Mouse (Mus musculus) brain, adult 2 months (tissue): ENCODE data around the gene Limk1.
"Not testable (repeated sequence)": the region's sequence is repeated elsewhere in the genome, so short reads cannot be mapped to it uniquely, and the experiment has no call there.

ENCODE experiments used
- DNase-seq: peaks from one replicate; pipeline ENCODE4 v3.0.0; 2011; ENCODE audit warnings: low read depth, low spot score

Limk1 gene

DNA sequence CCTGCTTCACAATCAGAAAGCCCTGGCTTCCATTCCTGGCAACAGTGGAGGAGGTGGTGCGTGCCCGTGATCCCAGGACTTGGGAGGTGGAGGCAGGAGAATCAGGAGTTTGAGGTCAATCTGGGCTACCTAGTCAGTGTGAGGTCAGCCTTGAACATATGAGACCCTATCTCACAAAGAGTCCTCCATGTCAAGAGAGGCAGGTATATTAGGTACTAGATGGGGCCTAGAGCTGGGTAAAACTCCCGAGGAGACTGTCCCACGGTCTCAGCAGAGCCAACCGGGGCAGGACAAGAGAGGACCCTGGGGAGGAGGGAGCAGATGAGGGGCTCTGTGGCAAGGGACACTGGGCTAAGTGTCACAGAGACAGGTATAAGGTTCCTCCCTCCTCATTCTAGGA lies 10.9 kb downstream of the Limk1 start:
- no peak for DNase-seq

DNA sequence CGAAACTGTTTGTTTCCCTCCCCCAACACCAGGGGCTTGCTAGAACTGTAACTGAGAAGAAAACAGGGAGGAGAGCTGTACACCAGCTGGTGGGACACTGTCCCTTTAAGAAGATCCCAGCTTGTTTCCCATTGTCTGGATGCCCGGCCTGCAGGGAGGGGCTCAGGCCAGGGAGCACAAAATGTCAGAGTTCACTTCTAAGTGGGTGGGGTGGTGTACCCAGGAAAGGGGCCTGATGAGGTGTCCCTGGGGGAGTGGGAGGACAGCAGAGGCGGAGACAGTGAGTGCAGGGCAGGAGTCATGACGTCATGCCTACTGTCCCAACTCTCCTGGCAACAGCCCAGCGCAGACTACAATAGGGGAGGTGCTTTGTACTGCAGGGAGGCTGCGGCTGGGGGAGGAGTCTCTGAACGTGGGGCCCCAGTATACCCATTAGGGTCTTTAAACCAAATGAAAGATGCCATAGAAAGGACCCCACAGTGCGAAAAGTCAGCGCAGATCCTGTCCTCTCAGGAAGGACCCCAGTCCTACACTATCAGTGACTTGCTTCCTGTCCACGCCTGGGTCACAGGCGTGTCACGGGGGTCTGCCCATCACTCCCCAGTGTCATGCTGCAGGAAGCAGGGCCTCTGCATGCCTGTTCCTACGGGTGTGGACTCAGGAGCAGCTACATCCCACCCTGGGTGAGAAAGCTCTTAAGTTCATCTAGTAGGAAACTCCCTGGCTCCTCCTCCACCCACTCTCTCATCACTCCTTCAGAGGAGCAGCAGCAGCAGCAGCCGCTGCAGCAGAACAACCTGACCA lies 12.2 kb downstream of the Limk1 start:
- peak; percentile 84 for DNase-seq

DNA sequence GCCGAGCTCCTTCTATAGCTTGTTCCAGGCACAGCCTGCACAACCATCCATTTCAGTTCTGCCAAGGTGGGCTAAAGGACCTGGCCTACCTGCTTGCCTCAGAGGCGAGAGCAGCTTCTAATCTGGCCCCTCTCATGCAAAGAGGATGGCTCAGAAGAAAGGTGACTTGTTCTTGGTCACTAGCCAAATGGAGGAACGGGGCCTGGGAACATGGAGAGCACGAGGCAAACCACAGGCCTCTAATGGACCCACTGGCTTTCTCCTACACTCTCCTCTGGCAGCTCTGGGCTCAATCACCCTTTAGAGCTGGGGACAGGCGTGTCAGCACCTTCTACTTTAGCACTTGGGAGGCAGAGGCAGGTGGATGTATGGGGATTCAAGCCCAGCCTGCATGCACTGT lies 13.4 kb downstream of the Limk1 start:
- no peak for DNase-seq

DNA sequence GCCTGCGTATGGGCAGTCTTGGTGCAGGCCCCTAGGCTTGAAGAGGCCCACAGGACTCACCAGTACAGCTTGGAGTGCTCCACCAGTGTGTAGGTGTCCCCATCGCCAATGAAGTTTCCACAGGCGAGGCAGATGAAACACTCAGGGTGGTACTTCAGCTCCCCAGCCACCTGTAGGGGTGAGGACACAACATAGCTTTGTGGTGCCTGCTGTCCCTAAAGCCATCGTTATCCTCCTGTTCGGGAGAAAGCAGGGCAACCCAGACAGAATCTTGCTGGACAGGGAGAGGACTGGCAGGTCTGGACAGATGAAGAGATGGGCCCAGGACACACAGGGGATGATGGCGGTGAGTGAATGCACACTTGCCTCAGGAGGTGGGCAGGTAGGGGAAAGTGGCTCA lies 15.8 kb downstream of the Limk1 start:
- no peak for DNase-seq

DNA sequence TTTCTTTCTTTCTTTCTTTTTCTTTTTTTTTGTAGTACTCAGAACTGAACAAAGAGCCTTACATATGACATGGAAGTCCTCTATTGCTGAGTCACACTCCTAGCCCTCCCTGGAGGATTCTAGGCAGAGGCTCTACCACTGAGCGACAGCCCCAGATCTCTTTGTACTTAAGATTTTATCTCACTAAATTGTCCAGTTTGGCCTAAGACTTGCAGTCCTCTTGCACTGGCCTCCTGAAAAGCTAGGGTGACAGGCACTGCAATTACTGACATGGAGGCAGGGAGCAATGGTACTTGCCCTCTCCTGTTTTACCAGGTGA lies 16.2 kb downstream of the Limk1 start:
- no peak for DNase-seq

DNA sequence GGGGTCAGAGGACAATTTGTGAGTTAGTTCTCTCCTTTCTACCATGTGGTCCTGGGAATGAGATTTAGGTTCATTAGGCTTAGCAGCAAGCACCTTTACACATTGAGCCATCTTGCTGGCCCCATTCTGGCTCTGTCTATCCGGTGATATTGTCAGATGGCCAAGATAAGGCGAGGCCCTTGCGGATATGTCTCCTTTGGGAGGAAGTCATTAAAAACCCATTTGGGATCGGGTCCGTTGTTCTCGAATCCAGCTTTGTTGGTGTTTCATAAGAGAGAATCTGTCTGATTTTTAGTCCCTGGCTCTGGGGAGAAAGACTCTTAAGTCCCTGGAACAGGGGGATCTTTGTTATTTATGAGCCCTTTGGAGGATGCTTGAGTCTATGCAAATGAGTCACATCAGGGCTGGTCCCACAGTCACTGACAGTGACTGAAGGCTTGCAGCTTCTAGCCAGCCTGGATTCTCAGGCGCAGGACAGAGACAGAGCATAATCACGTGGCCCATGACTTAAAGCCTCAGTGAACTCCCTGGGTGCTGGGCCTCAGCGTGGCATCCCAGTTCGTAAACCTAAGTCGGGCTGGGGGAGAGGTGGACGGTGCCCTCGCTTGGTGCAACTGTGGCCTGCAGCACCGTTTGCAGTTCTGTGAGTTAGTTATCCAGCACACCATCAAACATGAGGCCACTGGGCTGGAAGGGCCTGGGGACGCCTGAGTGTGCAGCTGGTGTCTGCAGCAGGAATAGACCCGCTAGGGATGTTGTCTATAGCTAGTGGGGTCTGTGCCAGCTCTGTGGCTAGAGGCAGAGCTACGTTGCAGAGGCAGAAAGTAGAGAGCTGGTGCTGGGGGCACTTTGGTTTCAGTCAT lies 16.8 kb downstream of the Limk1 start:
- no peak for DNase-seq

DNA sequence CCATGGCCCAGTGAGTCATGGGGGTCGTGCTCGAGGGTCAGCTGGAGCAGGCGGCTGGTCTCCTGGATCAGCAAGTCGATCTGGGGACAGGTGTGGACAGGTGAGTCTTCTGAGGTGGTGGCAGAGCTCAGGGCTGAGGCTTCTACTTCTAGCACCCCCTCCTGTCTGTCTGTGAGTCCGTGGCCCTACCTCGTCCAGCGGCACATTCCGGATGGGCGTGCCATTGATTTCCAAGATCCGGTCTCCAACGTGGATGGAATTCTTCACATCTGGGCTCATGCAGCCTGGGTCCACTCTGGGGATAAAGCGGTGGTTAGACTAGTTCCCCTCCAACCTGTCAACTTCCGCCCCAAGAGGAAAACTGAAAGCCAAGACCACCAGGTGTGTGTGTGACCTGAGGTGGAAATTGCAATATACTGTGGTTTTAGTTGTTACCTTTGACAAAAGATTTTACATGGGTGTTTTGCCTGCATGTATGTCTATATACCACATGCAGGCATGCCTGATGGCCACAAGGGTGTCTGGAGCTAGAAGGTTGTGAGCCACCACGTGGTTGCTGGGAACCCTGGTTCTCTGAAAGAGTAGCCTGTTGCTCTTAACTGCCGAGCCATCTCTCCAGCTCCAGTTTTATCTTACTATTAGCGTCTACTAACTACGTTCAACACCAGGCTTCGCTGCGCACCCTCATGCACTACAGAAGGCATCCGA lies 19.2 kb downstream of the Limk1 start:
- DNase-seq = no peak

DNA sequence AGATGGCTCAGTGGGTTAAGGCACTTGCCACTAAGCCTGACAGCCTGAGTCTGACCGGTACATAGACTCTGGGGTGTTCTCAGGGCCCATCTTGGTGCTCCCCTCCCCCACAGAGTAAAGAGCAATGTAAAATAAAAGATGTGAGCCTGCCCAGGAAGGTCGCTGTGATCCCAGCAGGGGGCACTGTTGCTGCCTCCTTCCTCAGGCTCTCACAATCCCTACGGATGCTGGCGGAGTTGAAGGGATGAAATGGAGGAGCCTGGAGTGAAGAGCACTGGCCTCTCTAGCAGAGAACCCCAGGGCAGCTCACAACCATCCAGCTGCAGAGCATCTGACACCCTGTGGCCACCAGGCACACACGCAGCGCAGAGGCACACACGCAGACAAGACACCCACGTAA lies 19.9 kb downstream of the Limk1 start:
- DNase-seq = peak; percentile 63

DNA sequence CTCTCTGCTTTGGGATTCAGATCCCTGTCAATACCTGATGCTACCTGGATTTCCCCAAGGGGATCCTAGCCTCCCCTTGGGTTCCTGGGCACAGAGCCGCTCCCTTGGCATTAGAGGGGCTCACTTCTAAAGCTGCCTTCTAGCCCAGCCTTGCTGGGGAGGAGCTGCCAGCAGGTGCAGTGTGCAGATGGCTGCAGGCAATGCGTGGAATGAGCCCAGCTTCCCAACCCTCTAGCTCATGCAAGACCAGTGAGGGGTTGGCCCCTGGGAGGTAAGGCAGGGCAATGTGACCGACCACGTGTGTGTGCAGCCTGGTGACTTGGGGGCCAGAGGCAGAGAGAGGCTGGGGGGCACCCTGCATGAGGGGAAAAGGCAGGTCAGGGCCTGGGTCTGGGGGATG lies 31.7 kb downstream of the Limk1 start:
- no peak for DNase-seq

DNA sequence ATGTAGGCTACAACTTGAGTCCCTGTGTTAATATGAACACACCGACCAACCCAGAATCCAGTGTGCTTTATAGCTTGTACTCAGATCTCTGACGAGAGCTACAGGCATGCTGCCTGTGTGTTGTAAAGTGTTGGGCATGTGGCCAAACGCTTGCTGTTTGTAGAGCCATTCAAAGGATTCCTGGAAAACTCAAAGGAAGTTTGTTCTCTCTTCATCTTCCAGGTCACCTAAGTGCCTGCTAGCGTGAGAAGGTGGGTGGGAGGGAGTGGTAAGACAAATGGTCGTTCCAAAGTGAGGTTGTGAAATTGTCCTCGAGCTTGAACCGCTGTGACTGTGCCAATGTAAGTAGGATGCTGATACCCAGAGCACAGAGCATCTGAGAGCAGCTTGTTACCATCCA lies 36.4 kb downstream of the Limk1 start:
- peak; percentile 42 for DNase-seq

DNA sequence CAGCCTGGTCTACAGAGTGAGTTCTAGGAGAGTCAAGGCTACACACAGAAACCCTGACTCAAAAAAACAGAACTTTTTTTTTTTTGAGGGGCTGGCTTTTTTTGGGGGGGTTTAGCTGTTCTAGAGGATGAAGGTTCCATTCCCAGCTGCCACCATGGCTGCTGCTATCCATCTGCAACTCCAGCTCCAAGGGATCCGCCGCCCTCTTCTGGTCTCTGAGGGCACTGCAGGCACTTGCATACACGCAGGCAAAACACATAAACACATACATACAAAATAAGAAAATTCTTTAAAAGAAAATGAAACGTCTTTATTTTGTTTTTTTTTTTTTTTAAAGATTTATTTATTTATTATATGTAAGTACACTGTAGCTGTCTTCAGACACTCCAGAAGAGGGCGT lies 37.5 kb downstream of the Limk1 start:
- DNase-seq = peak; percentile 30

DNA sequence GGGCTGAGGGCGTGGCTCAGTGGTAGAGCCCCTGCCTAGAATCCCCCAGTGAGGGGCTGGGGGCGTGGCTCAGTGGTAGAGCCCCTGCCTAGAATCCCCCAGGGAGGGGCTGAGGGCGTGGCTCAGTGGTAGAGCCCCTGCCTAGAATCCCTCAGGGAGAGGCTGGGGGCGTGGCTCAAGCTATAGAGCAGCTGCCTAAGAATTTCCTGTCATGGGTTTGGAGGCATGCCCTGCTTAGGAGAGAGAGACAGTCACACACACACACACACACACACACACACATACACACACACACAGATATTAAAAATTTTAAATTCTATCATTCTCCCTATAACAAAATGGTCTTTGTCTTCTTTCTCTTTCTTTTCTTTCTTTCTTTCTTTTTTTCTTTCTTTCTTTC lies 39.4 kb downstream of the Limk1 start:
- not testable (repeated sequence) for DNase-seq

DNA sequence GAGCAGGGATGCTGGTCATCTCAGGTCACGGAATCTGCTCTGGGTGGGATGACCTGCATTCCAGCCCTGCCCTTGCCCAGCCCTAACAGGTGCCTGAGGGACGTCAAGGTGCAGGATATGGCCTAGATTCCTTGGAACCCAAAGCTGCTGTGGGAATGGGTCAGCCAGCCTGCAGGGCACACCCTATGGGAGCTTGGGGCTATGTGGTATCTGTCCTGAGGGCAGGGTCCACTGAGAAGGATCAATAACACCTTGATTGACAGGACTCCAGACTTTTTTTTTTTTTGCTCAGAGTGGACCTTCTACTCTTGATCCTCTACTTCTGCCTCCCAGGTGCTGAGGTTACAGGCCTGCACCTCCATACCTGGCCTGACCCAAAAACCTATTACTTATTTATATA lies 41.0 kb downstream of the Limk1 start:
- no peak for DNase-seq

DNA sequence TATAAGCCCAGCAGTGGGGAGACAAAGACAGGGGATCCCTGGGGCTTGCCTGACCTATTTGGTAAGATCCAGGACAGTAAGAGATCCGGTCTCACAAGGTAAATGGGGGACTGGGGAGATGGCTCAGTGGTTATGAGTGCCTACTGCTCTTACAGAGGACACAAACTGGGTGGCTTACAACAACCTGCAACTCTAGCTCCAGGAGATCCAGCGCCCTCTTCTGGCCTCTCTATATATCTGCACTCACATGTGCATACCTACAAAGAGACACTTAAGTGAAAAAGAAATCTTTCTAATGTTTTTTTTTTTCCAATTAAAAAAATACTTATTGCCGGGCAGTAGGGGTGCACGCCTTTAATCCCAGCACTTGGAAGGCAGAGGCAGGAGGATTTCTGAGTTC lies 41.9 kb downstream of the Limk1 start:
- no peak for DNase-seq

DNA sequence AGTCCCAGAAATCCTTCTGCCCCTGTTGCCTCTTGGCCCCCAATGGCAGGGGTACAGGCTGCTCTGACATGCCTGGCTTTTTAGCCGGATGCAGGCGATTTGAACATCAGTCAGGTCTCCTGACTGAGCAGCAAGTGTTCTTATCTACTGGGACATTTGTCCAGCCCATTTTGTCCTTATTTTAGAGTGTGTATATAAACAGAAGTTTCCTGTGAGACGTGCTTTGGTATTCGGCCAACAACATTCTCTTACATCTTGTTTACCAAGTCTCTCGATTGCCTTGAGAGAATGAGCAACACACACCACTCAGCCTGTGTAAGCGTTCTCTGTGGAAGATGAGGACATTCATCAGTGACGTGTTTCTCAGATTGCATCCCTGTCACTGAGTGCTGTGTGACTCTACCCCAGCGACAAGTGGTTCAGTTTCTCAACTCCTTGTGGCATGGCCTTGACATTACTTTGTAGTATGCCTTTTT lies 43.7 kb downstream of the Limk1 start:
- DNase-seq = no peak

DNA sequence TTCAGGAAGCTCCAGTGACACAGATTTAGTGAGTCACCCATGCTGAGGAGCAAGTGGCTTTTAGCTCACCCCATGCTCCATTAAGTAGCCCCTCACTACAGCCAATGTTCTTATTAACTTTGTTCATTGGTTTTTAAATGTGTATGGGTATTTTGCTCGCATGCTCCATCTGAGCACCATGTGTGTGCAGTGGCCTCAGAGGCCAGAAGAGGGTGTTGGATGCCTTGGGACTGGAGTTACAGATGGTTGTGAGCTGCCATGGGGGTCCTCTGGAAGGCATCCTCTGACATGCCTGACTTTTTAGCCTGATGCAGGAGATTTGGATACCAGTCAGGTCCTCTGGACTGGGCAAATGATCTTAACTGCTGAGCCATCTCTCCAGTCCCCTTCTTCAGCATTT lies 44.3 kb downstream of the Limk1 start:
- no peak for DNase-seq

DNA sequence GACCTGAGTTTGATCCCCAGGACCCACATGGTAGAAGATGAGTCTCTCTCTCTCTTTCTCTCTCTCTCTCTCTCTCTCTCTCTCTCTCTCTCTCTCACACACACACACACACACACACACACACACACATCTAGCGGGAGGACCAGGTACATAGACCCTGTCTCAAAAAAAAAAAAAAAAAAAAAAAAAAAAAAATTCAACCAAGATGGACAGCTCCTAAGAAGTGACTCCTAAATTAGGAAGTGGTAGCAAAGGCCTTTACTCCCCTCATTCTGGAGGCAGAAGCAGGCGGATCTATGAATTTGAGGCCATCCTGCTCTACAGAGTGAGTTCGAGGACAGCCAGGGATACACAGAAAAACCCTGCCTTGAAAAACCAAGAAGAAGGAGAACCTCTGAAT lies 48.0 kb downstream of the Limk1 start:
- DNase-seq = no peak

DNA sequence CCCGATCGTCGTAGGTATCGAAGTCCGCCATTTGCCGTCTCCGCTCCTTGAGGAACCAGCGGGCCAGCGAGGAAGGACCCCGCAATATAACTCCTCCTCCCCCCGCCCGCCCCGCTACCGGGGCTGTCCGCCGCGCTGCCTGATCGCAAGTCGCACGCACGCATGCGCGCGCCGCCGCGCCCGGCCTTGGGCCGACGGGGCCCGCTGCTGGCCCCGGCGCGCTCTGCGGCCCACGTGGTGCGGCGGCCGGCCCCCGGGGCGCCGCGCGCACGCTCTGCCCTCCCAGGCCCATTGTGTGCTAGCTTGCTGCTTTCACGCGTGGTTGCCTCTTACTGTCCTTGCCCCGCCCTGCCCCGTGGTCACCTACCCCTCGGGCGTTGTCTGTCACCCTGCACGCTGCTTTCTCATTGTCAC lies 49.1 kb downstream of the Limk1 start, which contains the start of gene Eif4h:
TSS of gene Eif4h (minus strand) at position 222 of the 414 bp plus-strand sequence.
- peak; percentile 98 for DNase-seq

DNA sequence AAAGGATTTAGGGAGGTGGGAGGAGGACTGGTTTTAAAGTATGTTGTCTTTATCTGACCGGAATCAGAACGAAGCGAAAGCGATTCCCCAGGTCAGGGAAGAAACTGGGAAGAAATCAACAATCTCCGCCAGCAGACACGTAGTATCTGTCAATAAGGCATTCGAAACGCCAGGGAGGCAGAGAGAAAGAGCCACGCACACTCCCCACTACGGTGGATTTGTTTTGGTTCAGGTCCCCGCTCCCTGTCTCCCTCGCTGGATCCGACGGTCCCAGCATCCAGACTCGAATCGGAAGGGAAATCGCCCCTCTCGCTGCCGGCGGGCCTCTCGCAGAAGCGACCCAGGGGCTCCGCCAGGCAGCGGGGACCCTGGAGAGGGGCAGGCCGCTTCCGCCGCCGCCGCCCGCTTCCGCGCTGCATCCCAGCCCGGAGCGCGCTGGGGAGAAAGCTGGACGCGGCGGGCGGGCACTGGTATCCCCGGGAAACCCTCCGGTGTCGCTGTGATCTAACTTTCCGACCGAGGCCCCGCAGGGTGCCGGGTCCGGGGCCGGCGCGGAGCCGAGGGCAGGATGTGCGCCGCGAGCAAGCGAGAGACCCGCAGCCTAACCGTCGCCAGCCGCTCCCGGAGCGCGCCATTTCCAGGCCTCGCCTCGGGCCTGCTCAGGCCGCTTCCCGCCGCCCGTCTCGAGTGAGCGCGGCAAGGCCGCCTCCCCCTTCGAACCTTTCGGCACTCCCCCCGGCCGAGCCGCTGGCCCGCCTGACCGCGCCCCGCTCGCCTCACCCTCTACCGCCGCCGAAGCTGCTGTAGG lies 49.7 kb downstream of the Limk1 start:
- DNase-seq = no peak

DNA sequence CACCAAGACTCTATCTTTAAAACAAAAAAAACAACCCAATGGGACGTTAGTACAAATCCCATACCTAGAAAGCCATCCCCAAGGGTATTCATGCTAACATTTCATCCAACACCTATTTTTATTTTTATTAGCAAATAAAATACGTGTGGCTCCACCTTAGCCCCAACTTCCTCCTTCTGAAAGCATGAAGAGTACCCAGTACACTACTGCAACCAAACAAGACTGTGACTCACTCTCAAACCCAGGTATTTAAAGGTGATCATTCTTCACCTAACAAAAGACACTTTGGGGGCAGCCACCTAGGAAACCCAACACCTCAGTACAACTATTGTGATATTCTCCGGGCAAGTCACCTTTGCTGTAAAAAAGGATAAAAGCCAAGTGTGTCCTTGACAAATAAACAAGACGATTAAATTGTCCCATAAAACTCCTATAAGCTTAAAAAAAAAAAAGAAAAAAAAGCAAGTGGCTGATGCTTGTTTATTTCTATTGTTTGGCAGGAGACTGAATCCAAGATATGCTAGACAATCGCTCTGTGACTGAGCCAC lies 50.5 kb downstream of the Limk1 start:
- no peak for DNase-seq

DNA sequence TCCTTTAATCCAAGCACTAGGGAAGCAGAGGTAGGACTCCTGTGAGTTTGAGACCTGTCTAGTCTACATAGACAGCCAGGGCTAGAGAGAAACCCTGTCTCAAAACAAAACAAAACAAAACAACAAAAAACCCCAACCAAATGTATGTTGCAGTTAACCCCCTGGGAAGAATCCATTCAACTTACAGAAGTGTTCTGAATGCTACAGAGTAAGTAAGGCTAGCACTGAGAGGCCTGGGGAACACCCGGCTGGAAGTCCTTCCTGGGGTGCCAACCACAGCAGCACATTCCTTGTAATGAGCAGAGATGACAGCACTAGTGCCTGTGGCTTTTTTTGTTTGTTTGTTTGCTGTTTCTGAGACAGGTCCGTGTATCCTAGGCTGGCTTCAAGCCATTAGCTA lies 55.6 kb downstream of the Limk1 start:
- no peak for DNase-seq
